Mouse (Mus musculus) lung, embryonic 16.5 days (tissue): Measurements from ENCODE around the gene Ccdc9. TPM values are rescaled to one million over a fixed set of nuclear protein-coding genes. Genes with fewer than 3 reads are reported as not detected.

Experiments used
- ATAC-seq: fragments of 200-750 bp; cut with Nextera tagmentation; 2 replicates; pipeline ENCODE4 v1.8.0; 2017; ENCODE audit warnings: low read depth, mild to moderate bottlenecking, moderate library complexity
- H3K27ac ChIP-seq: fragments of 300-500 bp; sonication (generic); 2 replicates; pipeline ENCODE4 v1.5.1; 2014; ENCODE audit warnings: mild to moderate bottlenecking, control low read depth, low read length
- H3K27me3 ChIP-seq: fragments of 300-500 bp; sonication (generic); 2 replicates; pipeline ENCODE4 v1.6.1; 2014; ENCODE audit warnings: low read depth, low read length, mixed read lengths; ENCODE audit not compliant: control insufficient read depth, insufficient read depth
- H3K36me3 ChIP-seq: fragments of 300-500 bp; sonication (generic); 2 replicates; pipeline ENCODE4 v1.6.1; 2014; ENCODE audit warnings: low read length; ENCODE audit not compliant: control insufficient read depth, insufficient read depth
- H3K4me1 ChIP-seq: fragments of 300-500 bp; sonication (generic); replicated peaks from 2 replicates; pipeline ENCODE4 v1.6.1; 2014; ENCODE audit warnings: low read length, mixed read lengths; ENCODE audit not compliant: control insufficient read depth, insufficient read depth
- H3K4me2 ChIP-seq: fragments of 300-500 bp; sonication (generic); 2 replicates; pipeline ENCODE4 v1.6.1; 2014; ENCODE audit warnings: low read depth, low read length, control low read depth
- H3K4me3 ChIP-seq: fragments of 300-500 bp; sonication (generic); 2 replicates; pipeline ENCODE4 v1.5.1; 2014; ENCODE audit warnings: mild to moderate bottlenecking, low read length, control low read depth
- H3K9ac ChIP-seq: fragments of 300-500 bp; sonication (generic); 2 replicates; pipeline ENCODE4 v1.6.1; 2014; ENCODE audit warnings: low read length, control low read depth
- H3K9me3 ChIP-seq: fragments of 300-500 bp; sonication (generic); 2 replicates; pipeline ENCODE4 v1.6.1; 2016; ENCODE audit warnings: low read length; ENCODE audit not compliant: control insufficient read depth
- WGBS: fragments of 180-500 bp; shearing (Covaris S2); extraction: QIAGEN DNeasy Blood & Tissue Kit; methylation state at CpG from one replicate; pipeline ENCODE4 v1.1.7; 2014; 5-methylcytosine and 5-hydroxymethylcytosine counted together
- polyA plus RNA-seq: library from polyadenylated mRNA; unstranded; fragments of >200 nt; fragmentation: Nextera tagmentation; extraction: Ambion mirVana; gene quantifications from 2 replicates; pipeline ENCODE4 v1.2.1, GENCODE M21; 2015

Gene Ccdc9
- polyA plus RNA-seq, 1 experiment from 2014 or later: 20.1 TPM

- WGBS: 43% methylated on average over 5 of the region's 5 CpGs
- ATAC-seq: peak; percentile 66
- H3K27ac ChIP-seq: no peak within 1 kb of the TSS
- no peak within 1 kb of the TSS for H3K4me3 ChIP-seq
- H3K4me1 ChIP-seq: 0 out of 2 replicates have a peak, but pooled peaks cover 2% of the 10 kb centered on the region
- no peak within 1 kb of the TSS for H3K4me2 ChIP-seq
- no peaks in the 10 kb centered on the region for H3K27me3 ChIP-seq
- H3K9ac ChIP-seq: no peak within 1 kb of the TSS
- H3K9me3 ChIP-seq: no peaks in the 10 kb centered on the region
- no peaks in the 10 kb centered on the region for H3K36me3 ChIP-seq
Measured at GRCm38 (mm10) chr7:16244067-16244466, 42.5 kb downstream of the Ccdc9 start, which contains the start of gene C5ar2. Gene C5ar2 (minus strand): TSS chr7:16244154.

GRCm38 (mm10) chr7:16242198-16242597 is 44.4 kb downstream of the Ccdc9 start:
- WGBS: 71% methylated on average over 6 of the region's 6 CpGs
- Histone ChIP-seq H3K9me3 (no peaks in the 10 kb centered on the region), H3K4me2 (no peak overlapping the region), H3K27ac (no peak overlapping the region), H3K4me1 (0 out of 2 replicates have a peak, but pooled peaks cover 2% of the 10 kb centered on the region), H3K9ac (no peak overlapping the region), H3K27me3 (no peaks in the 10 kb centered on the region), H3K36me3 (no peaks in the 10 kb centered on the region), H3K4me3 (no peak overlapping the region)
- no peak for ATAC-seq

- H3K9ac ChIP-seq: no peak overlapping the region
- H3K4me2 ChIP-seq: no peak overlapping the region
- 59% methylated on average over 11 of the region's 11 CpGs for WGBS
- no peak overlapping the region for H3K27ac ChIP-seq
- no peaks in the 10 kb centered on the region for H3K36me3 ChIP-seq
- 0 out of 2 replicates have a peak, but pooled peaks cover 2% of the 10 kb centered on the region for H3K4me1 ChIP-seq
- ATAC-seq: no peak
- H3K9me3 ChIP-seq: no peaks in the 10 kb centered on the region
- no peaks in the 10 kb centered on the region for H3K27me3 ChIP-seq
- no peak overlapping the region for H3K4me3 ChIP-seq
Measured at GRCm38 (mm10) chr7:16241787-16242186, 44.8 kb downstream of the Ccdc9 start.

DNA sequence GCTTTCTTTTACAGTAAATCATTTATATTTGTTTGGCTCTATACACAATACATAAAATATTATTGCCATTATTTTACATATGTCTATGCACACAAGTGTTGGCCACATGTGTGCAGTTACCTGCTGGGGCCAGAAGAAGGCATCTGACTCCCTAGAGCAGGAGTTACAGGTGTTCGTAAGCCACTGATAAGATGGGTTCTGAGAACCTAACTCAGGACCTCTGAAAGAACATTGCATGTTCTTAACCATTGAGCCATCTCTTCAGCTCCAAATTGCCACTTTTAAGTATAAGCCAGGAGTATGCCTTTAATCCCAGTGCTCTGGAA is 45.7 kb downstream of the Ccdc9 start:
- H3K27ac ChIP-seq: no peak overlapping the region
- no peak overlapping the region for H3K4me2 ChIP-seq
- no peak overlapping the region for H3K4me3 ChIP-seq
- H3K9me3 ChIP-seq: no peaks in the 10 kb centered on the region
- H3K36me3 ChIP-seq: no peaks in the 10 kb centered on the region
- no peaks in the 10 kb centered on the region for H3K27me3 ChIP-seq
- H3K4me1 ChIP-seq: 0 out of 2 replicates have a peak, but pooled peaks cover 2% of the 10 kb centered on the region
- ATAC-seq: no peak
- 89% methylated on average over 1 of the region's 1 CpGs for WGBS
- H3K9ac ChIP-seq: no peak overlapping the region

GRCm38 (mm10) chr7:16240281-16240977 is 46.2 kb downstream of the Ccdc9 start:
- no peaks in the 10 kb centered on the region for H3K9me3 ChIP-seq
- no peaks in the 10 kb centered on the region for H3K36me3 ChIP-seq
- H3K4me1 ChIP-seq: 0 out of 2 replicates have a peak, but pooled peaks cover 2% of the 10 kb centered on the region
- H3K4me2 ChIP-seq: no peak overlapping the region
- H3K9ac ChIP-seq: no peak overlapping the region
- H3K27me3 ChIP-seq: no peaks in the 10 kb centered on the region
- no peak overlapping the region for H3K4me3 ChIP-seq
- 71% methylated on average over 7 of the region's 7 CpGs for WGBS
- no peak for ATAC-seq
- no peak overlapping the region for H3K27ac ChIP-seq

GRCm38 (mm10) chr7:16239554-16239997 is 47.0 kb downstream of the Ccdc9 start:
- ATAC-seq: no peak
- H3K9ac ChIP-seq: no peak overlapping the region
- WGBS: 52% methylated on average over 9 of the region's 9 CpGs
- no peak overlapping the region for H3K4me3 ChIP-seq
- no peaks in the 10 kb centered on the region for H3K36me3 ChIP-seq
- H3K4me2 ChIP-seq: no peak overlapping the region
- H3K27ac ChIP-seq: no peak overlapping the region
- H3K4me1 ChIP-seq: 0 out of 2 replicates have a peak, but pooled peaks cover 2% of the 10 kb centered on the region
- H3K27me3 ChIP-seq: no peaks in the 10 kb centered on the region
- H3K9me3 ChIP-seq: no peaks in the 10 kb centered on the region

DNA sequence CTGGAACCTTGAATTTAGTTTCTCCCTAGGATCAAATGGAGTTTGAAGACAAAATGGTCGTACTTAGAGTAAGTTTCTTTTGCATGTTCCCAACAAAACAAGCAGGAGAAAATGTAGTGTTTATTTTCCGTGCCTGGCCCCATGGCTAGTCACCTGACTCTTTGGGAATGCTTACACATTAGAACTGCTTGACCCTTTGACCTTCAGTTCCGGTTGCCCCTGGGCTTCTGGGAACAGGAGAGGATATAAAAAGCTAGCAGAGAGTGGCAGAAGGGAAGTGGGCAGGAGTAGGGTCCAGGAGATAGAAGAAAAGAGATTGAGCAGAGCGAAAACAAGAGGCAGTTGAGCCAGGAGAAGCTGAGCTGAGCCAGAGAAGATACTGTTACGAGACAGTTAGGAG is 56.7 kb downstream of the Ccdc9 start:
- Histone ChIP-seq H3K27me3 (no peaks in the 10 kb centered on the region; the same call in 1 of the 2 replicates), H3K27ac (no peak overlapping the region), H3K9me3 (no peaks in the 10 kb centered on the region)

More for the DNA sequence above, 56.7 kb downstream of the Ccdc9 start:
- 29% methylated on average over 5 of the region's 5 CpGs for WGBS
- Histone ChIP-seq H3K4me1 (peaks cover 9% of the 10 kb centered on the region; the same call in 1 of the 2 replicates), H3K4me2 (no peak overlapping the region), H3K9ac (no peak overlapping the region), H3K4me3 (no peak overlapping the region), H3K36me3 (no peaks in the 10 kb centered on the region)
- no peak for ATAC-seq

Other genes starting within 250 kb of the Ccdc9 start
- gene Bicra, start 238.9 kb downstream of the Ccdc9 start, polyA plus RNA-seq: 5.9 TPM in 2 replicates
- gene Zfp541, start 225.0 kb downstream of the Ccdc9 start, polyA plus RNA-seq: 0.06 TPM in 1 of 2 replicates, not detected in the other
- gene Napa, start 188.3 kb downstream of the Ccdc9 start, polyA plus RNA-seq: 167 and 202 TPM in 2 replicates
- gene Kptn, start 166.9 kb downstream of the Ccdc9 start, polyA plus RNA-seq: 28.3 and 31.7 TPM in 2 replicates
- 0.08 and 0.10 TPM in 2 replicates for gene Slc8a2, start 157.0 kb downstream of the Ccdc9 start, polyA plus RNA-seq
- gene Meis3, start 111.7 kb downstream of the Ccdc9 start, polyA plus RNA-seq: 19.5 and 19.8 TPM in 2 replicates
- 13.8 and 14.9 TPM in 2 replicates for gene Dhx34, start 64.8 kb downstream of the Ccdc9 start, polyA plus RNA-seq
- 0.44 and 0.53 TPM in 2 replicates for gene C5ar2, start 42.6 kb downstream of the Ccdc9 start, polyA plus RNA-seq
- 3.4 and 3.6 TPM in 2 replicates for gene C5ar1, start 27.3 kb downstream of the Ccdc9 start, polyA plus RNA-seq
- 12.1 and 12.3 TPM in 2 replicates for gene Inafm1, start 13.2 kb downstream of the Ccdc9 start, polyA plus RNA-seq
- gene Bbc3, start 21.6 kb upstream of the Ccdc9 start, polyA plus RNA-seq: 12.4 and 14.3 TPM in 2 replicates
- gene Sae1, start 101.0 kb upstream of the Ccdc9 start, polyA plus RNA-seq: 281 and 310 TPM in 2 replicates
- 13.1 and 13.2 TPM in 2 replicates for gene Zc3h4, start 114.1 kb upstream of the Ccdc9 start, polyA plus RNA-seq
- 34.8 and 39.1 TPM in 2 replicates for gene Tmem160, start 166.0 kb upstream of the Ccdc9 start, polyA plus RNA-seq
- 0.38 and 0.39 TPM in 2 replicates for gene Npas1, start 190.9 kb upstream of the Ccdc9 start, polyA plus RNA-seq